Mouse (Mus musculus) cerebellum, postnatal 10 days (tissue): ENCODE measurements around the gene Olfr985.

Experiments used
- DNase-seq, 2 experiments: peaks; one replicate each; pipeline ENCODE4 v3.0.0; 2021; ENCODE audit warnings: mixed read lengths in 2 of 2

The Olfr985 gene

GRCm38 (mm10) chr9:40130084-40130483 is at the start of gene Olfr985:
Gene Olfr985 (minus strand): TSS chr9:40130184.
- DNase-seq: no peak

- no peak for DNase-seq
Measured at GRCm38 (mm10) chr9:40177017-40177416, 47.0 kb upstream of the Olfr985 start.

- DNase-seq: peak; percentile 57 to 70
Measured at GRCm38 (mm10) chr9:40166446-40166845, 36.5 kb upstream of the Olfr985 start.

GRCm38 (mm10) chr9:40155118-40155644 is 25.2 kb upstream of the Olfr985 start:
- DNase-seq: no peak

DNA sequence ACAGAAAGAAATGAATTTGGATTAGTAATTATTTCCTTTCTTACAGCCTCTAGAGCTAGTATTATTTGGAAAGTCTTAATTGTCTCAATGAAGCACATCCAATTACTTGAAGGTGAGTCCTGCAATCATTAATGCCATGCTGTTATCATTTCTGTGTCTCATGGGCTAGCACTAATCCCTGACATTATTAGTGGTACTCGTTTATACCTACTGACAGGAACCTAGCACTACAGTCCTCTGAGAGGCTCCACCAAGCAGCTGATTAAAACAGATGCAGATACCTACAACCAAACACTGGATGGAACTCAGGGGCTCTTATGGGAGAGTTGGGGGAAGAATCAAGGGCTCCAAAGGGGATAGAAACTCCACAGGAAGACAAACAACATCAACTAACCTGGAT is 11.6 kb upstream of the Olfr985 start:
- no peak for DNase-seq

- no peak for DNase-seq
Measured at GRCm38 (mm10) chr9:40139484-40139883, 9.5 kb upstream of the Olfr985 start.

GRCm38 (mm10) chr9:40136987-40137688 is 7.2 kb upstream of the Olfr985 start:
- peak; percentile 25 to 38 for DNase-seq

DNA sequence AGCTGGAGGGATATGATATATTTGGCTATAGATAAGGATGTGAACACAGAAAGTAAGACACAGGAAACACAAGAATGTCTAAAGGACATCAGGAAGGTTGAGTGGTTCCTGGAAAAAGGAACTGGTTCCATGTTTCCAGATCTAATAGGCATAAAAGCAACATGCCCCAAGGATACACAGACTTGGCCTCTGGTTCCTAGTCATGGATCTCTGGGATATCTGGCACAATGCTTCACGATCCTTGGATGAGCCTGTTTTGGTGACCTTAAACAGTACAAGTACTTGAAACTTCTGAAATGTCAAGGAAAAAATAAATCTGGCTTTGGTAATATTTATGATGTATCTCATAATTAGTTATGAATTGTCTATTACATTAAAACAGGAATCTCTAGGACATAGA is 572 bp upstream of the Olfr985 start:
- DNase-seq: no peak

DNA sequence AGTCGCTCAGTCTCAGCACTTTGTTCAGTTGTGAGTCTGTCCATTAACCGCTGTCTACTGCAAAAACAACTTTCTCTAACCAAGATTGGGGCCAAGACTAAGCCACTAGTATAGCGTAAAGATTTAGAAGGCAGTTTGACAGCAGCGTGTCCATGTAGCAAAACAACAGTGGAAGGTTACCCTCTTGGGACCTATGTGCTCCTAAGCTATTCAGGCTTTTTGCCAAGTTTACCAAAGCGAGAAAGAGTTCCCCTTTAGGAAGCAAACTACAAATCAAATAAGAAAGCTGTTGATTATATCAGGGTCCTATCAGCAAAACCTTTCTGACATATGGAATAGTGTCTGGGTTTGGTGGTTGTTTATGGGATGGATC is 12.7 kb downstream of the Olfr985 start:
- no peak for DNase-seq

DNA sequence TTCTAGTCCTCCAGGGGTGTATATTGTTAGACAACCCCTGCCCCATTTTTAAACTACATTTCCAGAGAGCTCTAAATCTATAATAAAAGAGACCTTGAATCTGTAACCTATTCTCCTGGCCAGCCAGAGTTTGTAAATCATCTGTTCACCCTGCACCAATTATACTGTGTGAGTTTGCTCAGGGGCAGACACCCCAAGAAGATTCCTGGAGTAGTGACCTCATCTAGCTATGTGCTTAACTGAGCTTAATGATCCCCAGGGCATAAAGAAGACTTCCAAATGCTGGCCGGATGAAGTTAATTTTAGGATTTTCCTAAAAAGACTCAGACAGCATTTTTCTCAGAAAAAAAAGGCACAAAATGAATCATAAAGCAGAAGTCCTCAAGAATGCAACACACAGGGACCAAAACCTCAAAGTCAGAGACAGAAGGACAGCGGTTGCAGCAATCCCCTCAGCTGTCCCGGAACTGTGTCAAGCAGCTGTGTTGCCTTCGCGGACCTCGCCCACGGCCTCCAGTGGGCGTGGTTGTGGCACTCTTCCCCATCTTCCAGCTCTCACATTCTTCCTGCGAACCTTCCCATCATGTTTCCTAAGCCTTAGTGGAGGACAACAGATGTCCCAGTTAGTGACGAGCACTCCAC is 13.2 kb downstream of the Olfr985 start:
- no peak for DNase-seq

GRCm38 (mm10) chr9:40114106-40114505 is 15.9 kb downstream of the Olfr985 start, which contains the start of gene Olfr984:
Gene Olfr984 (minus strand): TSS chr9:40114206.
- DNase-seq: no peak

DNA sequence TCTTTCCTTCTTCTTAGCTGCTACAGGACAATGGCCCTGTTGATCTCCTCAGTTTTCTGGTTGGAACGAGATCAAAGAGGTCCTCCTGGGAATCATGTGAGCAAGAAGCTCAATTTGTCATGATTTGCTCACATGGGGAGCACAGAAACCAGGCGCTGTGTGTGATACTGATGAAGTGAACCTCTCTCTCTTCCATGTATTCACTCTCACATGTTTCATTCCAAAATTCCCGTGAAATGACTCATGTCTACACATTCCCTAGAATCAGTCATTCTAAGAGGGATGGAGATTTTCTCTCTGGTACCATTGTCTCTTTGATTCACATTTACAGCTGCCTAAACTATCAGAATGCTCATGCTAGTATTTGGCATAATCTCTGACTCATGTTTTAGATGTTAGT is 35.2 kb downstream of the Olfr985 start:
- peak; percentile 5 to 6 for DNase-seq

DNA sequence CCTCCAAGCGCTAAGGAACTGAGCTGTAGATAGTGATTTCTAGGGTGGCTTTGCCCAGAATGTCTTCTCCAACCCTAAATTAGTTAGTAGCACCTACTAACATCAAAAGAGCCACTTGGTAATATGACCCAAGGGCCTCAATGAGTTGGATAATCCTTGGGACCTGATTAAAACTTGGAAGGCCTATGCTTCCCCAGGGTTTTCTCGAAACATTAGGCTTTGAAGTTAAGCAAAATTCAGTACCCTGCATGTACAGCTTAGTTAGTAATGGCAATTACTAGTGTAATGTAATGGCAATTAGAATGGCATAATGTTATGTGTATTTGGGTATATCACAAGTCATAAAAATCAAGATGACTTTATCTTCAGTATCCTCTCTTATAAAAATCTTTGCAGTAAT is 36.5 kb downstream of the Olfr985 start, which contains the start of gene Olfr983:
Gene Olfr983 (minus strand): TSS at position 101 of the 400 bp plus-strand sequence.
- no peak for DNase-seq
